Mouse (Mus musculus): ENCODE results near the gene Zfp366. TPM values are rescaled to one million over a fixed set of nuclear protein-coding genes. Genes with fewer than 3 reads are reported as not detected.

The Zfp366 gene
- polyA plus RNA-seq, 1 experiment from 2014 or later = 0.53 TPM

- H3K27me3 ChIP-seq (ENCODE audit: control insufficient read depth, insufficient read depth, low read length) = no peaks in the 10 kb centered on the region
- 72% methylated on average over 10 of the region's 10 CpGs for whole genome bisulfite sequencing
- DNase-seq (ENCODE audit: low spot score) (no peak), ATAC-seq (ENCODE audit: insufficient number of reproducible peaks, low FRiP score, low TSS enrichment, low read depth) (no peak)
- H3K36me3 ChIP-seq (ENCODE audit: control insufficient read depth, insufficient read depth, low read length) = no peaks in the 10 kb centered on the region
- no peak overlapping the region for H3K4me2 ChIP-seq (ENCODE audit: low read depth, severe bottlenecking)
- no peaks in the 10 kb centered on the region for H3K9me3 ChIP-seq (ENCODE audit: control insufficient read depth, low read length)
- no peak overlapping the region for H3K9ac ChIP-seq (ENCODE audit: low read length)
- H3K4me1 ChIP-seq (ENCODE audit: control insufficient read depth, insufficient read depth, low read length) = no peaks in the 10 kb centered on the region
- H3K27ac ChIP-seq (replicated peaks; ENCODE audit: low read depth, low read length) = no peak overlapping the region
- H3K4me3 ChIP-seq (ENCODE audit: low read depth, low read length) = no peak overlapping the region
Observed at GRCm38 (mm10) chr13:99225374-99226240, 41.0 kb downstream of the Zfp366 start.

- Histone ChIP-seq H3K36me3 (ENCODE audit: control insufficient read depth, insufficient read depth, low read length) (no peaks in the 10 kb centered on the region), H3K4me1 (ENCODE audit: control insufficient read depth, insufficient read depth, low read length) (no peaks in the 10 kb centered on the region), H3K27me3 (ENCODE audit: control insufficient read depth, insufficient read depth, low read length) (no peaks in the 10 kb centered on the region), H3K4me2 (ENCODE audit: low read depth, severe bottlenecking) (no peak overlapping the region), H3K27ac (replicated peaks; ENCODE audit: low read depth, low read length) (no peak overlapping the region), H3K4me3 (ENCODE audit: low read depth, low read length) (no peak overlapping the region), H3K9me3 (ENCODE audit: control insufficient read depth, low read length) (no peaks in the 10 kb centered on the region), H3K9ac (ENCODE audit: low read length) (no peak overlapping the region)
- ATAC-seq (ENCODE audit: insufficient number of reproducible peaks, low FRiP score, low TSS enrichment, low read depth) = no peak
- WGBS = 84% methylated on average over 3 of the region's 3 CpGs
- no peak for DNase-seq (ENCODE audit: low spot score)
Observed at GRCm38 (mm10) chr13:99226809-99227208, 42.2 kb downstream of the Zfp366 start.

- no peaks in the 10 kb centered on the region for H3K27me3 ChIP-seq (ENCODE audit: control insufficient read depth, insufficient read depth, low read length)
- H3K4me2 ChIP-seq (ENCODE audit: low read depth, severe bottlenecking) = no peak overlapping the region
- H3K36me3 ChIP-seq (ENCODE audit: control insufficient read depth, insufficient read depth, low read length) = no peaks in the 10 kb centered on the region
- DNase-seq (ENCODE audit: low spot score) = no peak
- H3K9ac ChIP-seq (ENCODE audit: low read length) = no peak overlapping the region
- WGBS = 89% methylated on average over 16 of the region's 16 CpGs
- no peak overlapping the region for H3K4me3 ChIP-seq (ENCODE audit: low read depth, low read length)
- H3K9me3 ChIP-seq (ENCODE audit: control insufficient read depth, low read length) = no peaks in the 10 kb centered on the region
- H3K27ac ChIP-seq (replicated peaks; ENCODE audit: low read depth, low read length) = no peak overlapping the region
- ATAC-seq (ENCODE audit: insufficient number of reproducible peaks, low FRiP score, low TSS enrichment, low read depth) = no peak
- H3K4me1 ChIP-seq (ENCODE audit: control insufficient read depth, insufficient read depth, low read length) = no peaks in the 10 kb centered on the region
Observed at GRCm38 (mm10) chr13:99227456-99228250, 43.0 kb downstream of the Zfp366 start.

- Histone ChIP-seq H3K4me2 (ENCODE audit: low read depth, severe bottlenecking) (no peak overlapping the region), H3K36me3 (ENCODE audit: control insufficient read depth, insufficient read depth, low read length) (no peaks in the 10 kb centered on the region), H3K4me1 (ENCODE audit: control insufficient read depth, insufficient read depth, low read length) (no peaks in the 10 kb centered on the region), H3K27me3 (ENCODE audit: control insufficient read depth, insufficient read depth, low read length) (no peaks in the 10 kb centered on the region), H3K27ac (replicated peaks; ENCODE audit: low read depth, low read length) (no peak overlapping the region), H3K9me3 (ENCODE audit: control insufficient read depth, low read length) (no peaks in the 10 kb centered on the region), H3K9ac (ENCODE audit: low read length) (no peak overlapping the region), H3K4me3 (ENCODE audit: low read depth, low read length) (no peak overlapping the region)
- ATAC-seq (ENCODE audit: insufficient number of reproducible peaks, low FRiP score, low TSS enrichment, low read depth) (no peak), DNase-seq (ENCODE audit: low spot score) (no peak)
- 95% methylated on average over 35 of the region's 35 CpGs for WGBS
Observed at GRCm38 (mm10) chr13:99228821-99229570, 44.4 kb downstream of the Zfp366 start.

- no peak overlapping the region for H3K27ac ChIP-seq (replicated peaks; ENCODE audit: low read depth, low read length)
Observed at GRCm38 (mm10) chr13:99229641-99230494, 45.2 kb downstream of the Zfp366 start.

GRCm38 (mm10) chr13:99230495-99230868, 45.9 kb downstream of the Zfp366 start:
- no peak for ATAC-seq (ENCODE audit: insufficient number of reproducible peaks, low FRiP score, low TSS enrichment, low read depth)
- Histone ChIP-seq H3K4me2 (ENCODE audit: low read depth, severe bottlenecking) (no peak overlapping the region), H3K9ac (ENCODE audit: low read length) (no peak overlapping the region), H3K27ac (replicated peaks; ENCODE audit: low read depth, low read length) (no peak overlapping the region), H3K36me3 (ENCODE audit: control insufficient read depth, insufficient read depth, low read length) (no peaks in the 10 kb centered on the region), H3K4me3 (ENCODE audit: low read depth, low read length) (no peak overlapping the region), H3K27me3 (ENCODE audit: control insufficient read depth, insufficient read depth, low read length) (no peaks in the 10 kb centered on the region), H3K4me1 (ENCODE audit: control insufficient read depth, insufficient read depth, low read length) (no peaks in the 10 kb centered on the region), H3K9me3 (ENCODE audit: control insufficient read depth, low read length) (no peaks in the 10 kb centered on the region)
- 73% methylated on average over 3 of the region's 3 CpGs for WGBS
- DNase-seq (ENCODE audit: low spot score) = no peak

More at GRCm38 (mm10) chr13:99229641-99230494, 45.2 kb downstream of the Zfp366 start:
- Histone ChIP-seq H3K27me3 (ENCODE audit: control insufficient read depth, insufficient read depth, low read length) (no peaks in the 10 kb centered on the region), H3K4me3 (ENCODE audit: low read depth, low read length) (no peak overlapping the region), H3K4me1 (ENCODE audit: control insufficient read depth, insufficient read depth, low read length) (no peaks in the 10 kb centered on the region), H3K9ac (ENCODE audit: low read length) (no peak overlapping the region), H3K4me2 (ENCODE audit: low read depth, severe bottlenecking) (no peak overlapping the region), H3K9me3 (ENCODE audit: control insufficient read depth, low read length) (no peaks in the 10 kb centered on the region), H3K36me3 (ENCODE audit: control insufficient read depth, insufficient read depth, low read length) (no peaks in the 10 kb centered on the region)
- no peak for DNase-seq (ENCODE audit: low spot score)
- 71% methylated on average over 9 of the region's 9 CpGs for WGBS
- ATAC-seq (ENCODE audit: insufficient number of reproducible peaks, low FRiP score, low TSS enrichment, low read depth) = no peak

- Histone ChIP-seq H3K4me1 (ENCODE audit: control insufficient read depth, insufficient read depth, low read length) (no peaks in the 10 kb centered on the region; the same call in 1 of the 2 replicates), H3K9me3 (ENCODE audit: control insufficient read depth, low read length) (no peaks in the 10 kb centered on the region), H3K36me3 (ENCODE audit: control insufficient read depth, insufficient read depth, low read length) (no peaks in the 10 kb centered on the region), H3K4me3 (ENCODE audit: low read depth, low read length) (no peak overlapping the region), H3K27ac (replicated peaks; ENCODE audit: low read depth, low read length) (no peak overlapping the region), H3K27me3 (ENCODE audit: control insufficient read depth, insufficient read depth, low read length) (no peaks in the 10 kb centered on the region), H3K4me2 (ENCODE audit: low read depth, severe bottlenecking) (no peak overlapping the region), H3K9ac (ENCODE audit: low read length) (no peak overlapping the region)
- no peak for DNase-seq (ENCODE audit: low spot score)
- no peak for ATAC-seq (ENCODE audit: insufficient number of reproducible peaks, low FRiP score, low TSS enrichment, low read depth)
- WGBS = 63% methylated on average over 3 of the region's 3 CpGs
Observed at GRCm38 (mm10) chr13:99233333-99233732, 48.7 kb downstream of the Zfp366 start.

All from limb, embryonic 11.5 days (tissue).